8 mouse cellular contexts compared by ENCODE assay signal in genomic region chr11:98940776-98941175, GRCm38 (mm10). TPM values are rescaled to one million over a fixed set of nuclear protein-coding genes. Genes with fewer than 3 reads are reported as not detected.
A peak's percentile ranks its signal among the peaks of the same experiment; 100 is the strongest.
DNase-seq lines count a peak whose midpoint lies in the region; ATAC-seq and TF ChIP-seq lines count a peak whose summit lies in the region.

No protein-coding gene starts in this region.

- WGBS in kidney, embryonic 14.5 days, result 45% methylated on average over 3 of the region's 3 CpGs
- 25% methylated on average over 3 of the region's 3 CpGs for WGBS in heart, embryonic 14.5 days
- WGBS in liver, embryonic 14.5 days (ENCODE audit: insufficient replicate concordance), result 51% methylated on average over 3 of the region's 3 CpGs

- H3K27ac ChIP-seq in kidney, embryonic 14.5 days (ENCODE audit: low read depth, low read length), result peak overlapping the region; percentile 98; the same call in 1 of the 2 replicates
- peak overlapping the region; percentile 54 for H3K27ac ChIP-seq in brown adipose tissue, adult 24 weeks (replicated peaks; ENCODE audit: low read depth, low read length)
- peak overlapping the region; percentile 100 for H3K27ac ChIP-seq in heart, embryonic 14.5 days (replicated peaks in 1 of 2; ENCODE audit: control insufficient read depth in 1 of 2, insufficient read depth in 1 of 2, low read depth in 2 of 2, low read length in 2 of 2)
- H3K27ac ChIP-seq in liver, embryonic 14.5 days, result no peak overlapping the region

- H3K4me2 ChIP-seq in kidney, embryonic 14.5 days (replicated peaks; ENCODE audit: low read depth, low read length), result peak overlapping the region; percentile 70
- peak overlapping the region; percentile 72 for H3K4me2 ChIP-seq in heart, embryonic 14.5 days (ENCODE audit: low read length)
- peak overlapping the region; percentile 73 for H3K4me2 ChIP-seq in liver, embryonic 14.5 days (ENCODE audit: low read depth)

- H3K36me3 ChIP-seq in kidney, embryonic 14.5 days (ENCODE audit: control insufficient read depth, insufficient read depth, low read length), result no peaks in the 10 kb centered on the region
- H3K36me3 ChIP-seq in heart, embryonic 14.5 days (ENCODE audit: control insufficient read depth, insufficient read depth, low read length), result no peaks in the 10 kb centered on the region
- H3K36me3 ChIP-seq in liver, embryonic 14.5 days (replicated peaks; ENCODE audit: control insufficient read depth, insufficient read depth, low read depth), result no peaks in the 10 kb centered on the region

- TF ChIP-seq CTCF in liver, embryonic 14.5 days (IDR thresholded peaks at IDR 0.05; ENCODE audit: low read depth), result no peak

- no peaks in the 10 kb centered on the region for H3K27me3 ChIP-seq in kidney, embryonic 14.5 days (ENCODE audit: control insufficient read depth, insufficient read depth, low read length)
- H3K27me3 ChIP-seq in heart, embryonic 14.5 days (ENCODE audit: control insufficient read depth, insufficient read depth, low read length), result no peaks in the 10 kb centered on the region
- H3K27me3 ChIP-seq in liver, embryonic 14.5 days (ENCODE audit: control insufficient read depth, insufficient read depth, low read length), result peaks cover 31% of the 10 kb centered on the region

- H3K9ac ChIP-seq in kidney, embryonic 14.5 days (ENCODE audit: low read depth, low read length), result peak overlapping the region; percentile 77; the same call in 1 of the 2 replicates
- peak overlapping the region; percentile 95 for H3K9ac ChIP-seq in heart, embryonic 14.5 days (ENCODE audit: low read length)
- no peak overlapping the region for H3K9ac ChIP-seq in liver, embryonic 14.5 days (replicated peaks)

- ATAC-seq in kidney, embryonic 14.5 days (ENCODE audit: low FRiP score, low TSS enrichment), result no peak
- ATAC-seq in heart, embryonic 14.5 days (ENCODE audit: insufficient number of reproducible peaks, insufficient read depth, low FRiP score, low read depth), result no peak
- ATAC-seq in liver, embryonic 14.5 days (ENCODE audit: insufficient read depth), result no peak

- peaks cover 87% of the 10 kb centered on the region for H3K4me1 ChIP-seq in kidney, embryonic 14.5 days (ENCODE audit: control insufficient read depth, insufficient read depth, low read length)
- peaks cover 60% of the 10 kb centered on the region for H3K4me1 ChIP-seq in brown adipose tissue, adult 24 weeks (ENCODE audit: control insufficient read depth, insufficient read depth, insufficient read length, low read length)
- peaks cover 81 to 86% of the 10 kb centered on the region in 2 experiments for H3K4me1 ChIP-seq in heart, embryonic 14.5 days (ENCODE audit: control insufficient read depth in 2 of 2, insufficient read depth in 2 of 2, low read length in 2 of 2)
- peaks cover 5 to 46% of the 10 kb centered on the region in 2 experiments; a peak in 3 of 4 replicates for H3K4me1 ChIP-seq in liver, embryonic 14.5 days (replicated peaks; ENCODE audit: control insufficient read depth in 2 of 2, insufficient read depth in 2 of 2, low read length in 1 of 2)

- DNase-seq in kidney, adult 18-20 months, result no peak
- no peak for DNase-seq in liver, embryonic 14.5 days (ENCODE audit: low read depth in 3 of 3, low spot score in 3 of 3)
- no peak for DNase-seq in right cerebral cortex, postnatal 36 days (ENCODE audit: low spot score in 2 of 2)
- DNase-seq in natural killer cell, adult 2 months (ENCODE audit: low spot score in 2 of 2), result no peak
- DNase-seq in embryo, embryonic 11 days, result no peak

- H3K4me3 ChIP-seq in kidney, embryonic 14.5 days (ENCODE audit: low read length), result peak overlapping the region; percentile 65
- 0 out of 2 replicates have a peak overlapping the region, but pooled peaks have one; percentile 57 for H3K4me3 ChIP-seq in brown adipose tissue, adult 24 weeks (ENCODE audit: insufficient read depth, low read depth, low read length)
- peak overlapping the region; percentile 44 to 51; a peak in 3 of 4 replicates for H3K4me3 ChIP-seq in heart, embryonic 14.5 days (ENCODE audit: control insufficient read depth in 1 of 2, insufficient read depth in 1 of 2, low read depth in 1 of 2, low read length in 2 of 2)
- H3K4me3 ChIP-seq in liver, embryonic 14.5 days (ENCODE audit: insufficient read depth in 1 of 2, low read depth in 2 of 2, low read length in 2 of 2), result no peak overlapping the region

- TF ChIP-seq EP300 in liver, embryonic 14.5 days (IDR thresholded peaks at IDR 0.05; ENCODE audit: low read depth), result no peak

- H3K9me3 ChIP-seq in kidney, embryonic 14.5 days (ENCODE audit: control insufficient read depth, low read length), result no peaks in the 10 kb centered on the region
- H3K9me3 ChIP-seq in heart, embryonic 14.5 days (ENCODE audit: control insufficient read depth, low read length), result no peaks in the 10 kb centered on the region
- no peaks in the 10 kb centered on the region for H3K9me3 ChIP-seq in liver, embryonic 14.5 days (ENCODE audit: control insufficient read depth, low read length)

RNA-seq across cellular contexts. Expression of gene Rara, which starts 13.2 kb away (rescaled TPM):
- 27.7 and 36.7 TPM in 2 replicates for polyA plus RNA-seq in kidney, embryonic 14.5 days (2014; fragmentation: Nextera tagmentation; extraction: Ambion mirVana)
- 3.2 and 5.5 TPM in 2 replicates for polyA plus RNA-seq in brown adipose tissue, adult 24 weeks (2012; ENCODE audit: insufficient read depth, insufficient read length, missing spikeins)
- polyA plus RNA-seq in heart, embryonic 14.5 days (2014; fragmentation: Nextera tagmentation; extraction: Ambion mirVana), result 31.4 and 33.4 TPM in 2 replicates
- 1.9 and 2.3 TPM in 2 replicates for polyA plus RNA-seq in liver, embryonic 14.5 days (2012; rRNA removed)
- 3.0 and 3.2 TPM in 2 replicates for polyA plus RNA-seq in liver, embryonic 14.5 days (2014; fragmentation: Nextera tagmentation; extraction: Ambion mirVana)

RNA-seq across cellular contexts. Expression of gene Cdc6, which starts 33.2 kb away (rescaled TPM):
- polyA plus RNA-seq in kidney, embryonic 14.5 days (2014; fragmentation: Nextera tagmentation; extraction: Ambion mirVana), result 32.5 and 44.1 TPM in 2 replicates
- polyA plus RNA-seq in brown adipose tissue, adult 24 weeks (2012; ENCODE audit: insufficient read depth, insufficient read length, missing spikeins), result 0.28 and 1.7 TPM in 2 replicates
- polyA plus RNA-seq in heart, embryonic 14.5 days (2014; fragmentation: Nextera tagmentation; extraction: Ambion mirVana), result 15.6 and 17.5 TPM in 2 replicates
- polyA plus RNA-seq in liver, embryonic 14.5 days (2012; rRNA removed), result 16.9 and 28.6 TPM in 2 replicates
- polyA plus RNA-seq in liver, embryonic 14.5 days (2014; fragmentation: Nextera tagmentation; extraction: Ambion mirVana), result 64.1 and 71.0 TPM in 2 replicates

RNA-seq across cellular contexts. Expression of gene Gjd3, which starts 42.0 kb away (rescaled TPM):
- polyA plus RNA-seq in kidney, embryonic 14.5 days (2014; fragmentation: Nextera tagmentation; extraction: Ambion mirVana), result 0.64 TPM in 1 of 2 replicates, not detected in the other
- polyA plus RNA-seq in brown adipose tissue, adult 24 weeks (2012; ENCODE audit: insufficient read depth, insufficient read length, missing spikeins), result not detected in 2 replicates
- 1.00 and 2.3 TPM in 2 replicates for polyA plus RNA-seq in heart, embryonic 14.5 days (2014; fragmentation: Nextera tagmentation; extraction: Ambion mirVana)
- not detected in 2 replicates for polyA plus RNA-seq in liver, embryonic 14.5 days (2012; rRNA removed)
- polyA plus RNA-seq in liver, embryonic 14.5 days (2014; fragmentation: Nextera tagmentation; extraction: Ambion mirVana), result not detected in 2 replicates

Comparison
In these comparisons a context has a peak if more than half of its experiments do, and no peak if none do; other contexts are left out.
1. H3K4me3 ChIP-seq: peak in kidney, embryonic 14.5 days (single experiment), brown adipose tissue, adult 24 weeks (single experiment) and heart, embryonic 14.5 days (2 of 2); none in liver, embryonic 14.5 days (0 of 2).
2. Peak in every context shown above with its lines, with median percentiles within 50 percentile points of each other: H3K4me2 ChIP-seq.